Mouse (Mus musculus): ENCODE data around the gene Znrd1as. TPM values are rescaled to one million over a fixed set of nuclear protein-coding genes. Genes with fewer than 3 reads are reported as not detected.

Znrd1as gene
- total and polyA plus RNA-seq, 3 experiments: 1.8 to 2.8 TPM; not detected in 1

- no peaks in the 10 kb centered on the region for H3K36me3 ChIP-seq (ENCODE audit: control insufficient read depth in 1 of 2, insufficient read depth in 2 of 2, low read length in 2 of 2)
- no peaks in the 10 kb centered on the region for H3K9me3 ChIP-seq (replicated peaks; ENCODE audit: insufficient read depth, low read length)
- no peak for DNase-seq (ENCODE audit: low read depth, low spot score)
- H3K4me1 ChIP-seq (ENCODE audit: control insufficient read depth in 1 of 2, insufficient read depth in 2 of 2, low read length in 2 of 2): no peaks in the 10 kb centered on the region
- H3K27me3 ChIP-seq (ENCODE audit: control insufficient read depth in 1 of 2, insufficient read depth in 2 of 2, low read length in 2 of 2): peaks cover 0 to 7% of the 10 kb centered on the region in 2 experiments
- H3K9ac ChIP-seq (ENCODE audit: control insufficient read depth, low read depth, low read length, poor library complexity, severe bottlenecking): no peak overlapping the region
- no peak overlapping the region for H3K27ac ChIP-seq (ENCODE audit: control insufficient read depth, low read depth, low read length)
- no peaks in the 10 kb centered on the region for H3K79me2 ChIP-seq (ENCODE audit: control insufficient read depth, insufficient read depth, low read length, poor library complexity)
- no peak for TF ChIP-seq SIN3A (IDR thresholded peaks at IDR 0.05; ENCODE audit: low read length)
- TF ChIP-seq CHD1 (IDR thresholded peaks at IDR 0.05; ENCODE audit: low read depth, low read length): no peak
- no peak overlapping the region for H3K4me3 ChIP-seq (ENCODE audit: control insufficient read depth in 1 of 2, insufficient read depth in 1 of 2, low read depth in 2 of 2, low read length in 2 of 2)
These were observed 53.7 kb downstream of the Znrd1as start for GRCm38 (mm10) chr17:37012141-37012540.

Other genes with a start within 250 kb of the Znrd1as start
- gene H2-M10.5, start 185.7 kb upstream of the Znrd1as start, total RNA-seq (2012; rRNA removed): not detected in 2 replicates
- not detected for gene H2-M10.5, start 185.7 kb upstream of the Znrd1as start, polyA plus RNA-seq (2012; ENCODE audit: insufficient read depth in 1 of 2, insufficient read length in 2 of 2, low read depth in 1 of 2, low replicate concordance in 2 of 2, missing spikeins in 1 of 2)
- not detected in 2 replicates for gene H2-M10.6, start 146.4 kb upstream of the Znrd1as start, total RNA-seq (2012; rRNA removed)
- not detected for gene H2-M10.6, start 146.4 kb upstream of the Znrd1as start, polyA plus RNA-seq (2012; ENCODE audit: insufficient read depth in 1 of 2, insufficient read length in 2 of 2, low read depth in 1 of 2, low replicate concordance in 2 of 2, missing spikeins in 1 of 2)
- gene Trim26, start 121.5 kb upstream of the Znrd1as start, total RNA-seq (2012; rRNA removed): 4.9 and 5.6 TPM in 2 replicates
- 10 to 100 TPM in 1 of 2 experiments, not detected in 1; 12.4 TPM for gene Trim26, start 121.5 kb upstream of the Znrd1as start, polyA plus RNA-seq (2012; ENCODE audit: insufficient read depth in 1 of 2, insufficient read length in 2 of 2, low read depth in 1 of 2, low replicate concordance in 2 of 2, missing spikeins in 1 of 2)
- not detected in 2 replicates for gene Trim15, start 91.4 kb upstream of the Znrd1as start, total RNA-seq (2012; rRNA removed)
- under 1 TPM in 1 of 2 experiments, not detected in 1; 0.07 TPM for gene Trim15, start 91.4 kb upstream of the Znrd1as start, polyA plus RNA-seq (2012; ENCODE audit: insufficient read depth in 1 of 2, insufficient read length in 2 of 2, low read depth in 1 of 2, low replicate concordance in 2 of 2, missing spikeins in 1 of 2)
- gene Trim10, start 89.0 kb upstream of the Znrd1as start, total RNA-seq (2012; rRNA removed): 20.6 and 30.2 TPM in 2 replicates
- gene Trim10, start 89.0 kb upstream of the Znrd1as start, polyA plus RNA-seq (2012; ENCODE audit: insufficient read depth in 1 of 2, insufficient read length in 2 of 2, low read depth in 1 of 2, low replicate concordance in 2 of 2, missing spikeins in 1 of 2): 10 to 100 TPM in 1 of 2 experiments, not detected in 1; 30.4 TPM
- gene Trim40, start 68.5 kb upstream of the Znrd1as start, total RNA-seq (2012; rRNA removed): 0.04 TPM in 1 of 2 replicates, not detected in the other
- gene Trim40, start 68.5 kb upstream of the Znrd1as start, polyA plus RNA-seq (2012; ENCODE audit: insufficient read depth in 1 of 2, insufficient read length in 2 of 2, low read depth in 1 of 2, low replicate concordance in 2 of 2, missing spikeins in 1 of 2): under 1 TPM in 1 of 2 experiments, not detected in 1; 0.04 TPM
- not detected in 2 replicates for gene Trim31, start 60.5 kb upstream of the Znrd1as start, total RNA-seq (2012; rRNA removed)
- gene Trim31, start 60.5 kb upstream of the Znrd1as start, polyA plus RNA-seq (2012; ENCODE audit: insufficient read depth in 1 of 2, insufficient read length in 2 of 2, low read depth in 1 of 2, low replicate concordance in 2 of 2, missing spikeins in 1 of 2): not detected
- not detected in 2 replicates for gene Rnf39, start 15.7 kb upstream of the Znrd1as start, total RNA-seq (2012; rRNA removed)
- gene Rnf39, start 15.7 kb upstream of the Znrd1as start, polyA plus RNA-seq (2012; ENCODE audit: insufficient read depth in 1 of 2, insufficient read length in 2 of 2, low read depth in 1 of 2, low replicate concordance in 2 of 2, missing spikeins in 1 of 2): under 1 TPM in 1 of 2 experiments, not detected in 1; 0.18 TPM
- gene Ppp1r11, start 6.9 kb upstream of the Znrd1as start, total RNA-seq (2012; rRNA removed): 128 and 138 TPM in 2 replicates
- 100 to 1,000 TPM in 1 of 2 experiments, not detected in 1; 146 TPM for gene Ppp1r11, start 6.9 kb upstream of the Znrd1as start, polyA plus RNA-seq (2012; ENCODE audit: insufficient read depth in 1 of 2, insufficient read length in 2 of 2, low read depth in 1 of 2, low replicate concordance in 2 of 2, missing spikeins in 1 of 2)
- 20.5 and 26.4 TPM in 2 replicates for gene Znrd1, start within 50 bp of the Znrd1as start, total RNA-seq (2012; rRNA removed)
- gene Znrd1, start within 50 bp of the Znrd1as start, polyA plus RNA-seq (2012; ENCODE audit: insufficient read depth in 1 of 2, insufficient read length in 2 of 2, low read depth in 1 of 2, low replicate concordance in 2 of 2, missing spikeins in 1 of 2): 10 to 100 TPM in 1 of 2 experiments, not detected in 1; 38.2 TPM
- gene 2410137M14Rik, start 22.6 kb downstream of the Znrd1as start, total RNA-seq (2012; rRNA removed): not detected in 2 replicates
- not detected for gene 2410137M14Rik, start 22.6 kb downstream of the Znrd1as start, polyA plus RNA-seq (2012; ENCODE audit: insufficient read depth in 1 of 2, insufficient read length in 2 of 2, low read depth in 1 of 2, low replicate concordance in 2 of 2, missing spikeins in 1 of 2)
- not detected in 2 replicates for gene H2-M5, start 30.9 kb downstream of the Znrd1as start, total RNA-seq (2012; rRNA removed)
- not detected for gene H2-M5, start 30.9 kb downstream of the Znrd1as start, polyA plus RNA-seq (2012; ENCODE audit: insufficient read depth in 1 of 2, insufficient read length in 2 of 2, low read depth in 1 of 2, low replicate concordance in 2 of 2, missing spikeins in 1 of 2)
- gene Zfp57, start 42.6 kb downstream of the Znrd1as start, total RNA-seq (2012; rRNA removed): not detected in 2 replicates
- gene Zfp57, start 42.6 kb downstream of the Znrd1as start, polyA plus RNA-seq (2012; ENCODE audit: insufficient read depth in 1 of 2, insufficient read length in 2 of 2, low read depth in 1 of 2, low replicate concordance in 2 of 2, missing spikeins in 1 of 2): not detected
- not detected in 2 replicates for gene Mog, start 64.8 kb downstream of the Znrd1as start, total RNA-seq (2012; rRNA removed)
- gene Mog, start 64.8 kb downstream of the Znrd1as start, polyA plus RNA-seq (2012; ENCODE audit: insufficient read depth in 1 of 2, insufficient read length in 2 of 2, low read depth in 1 of 2, low replicate concordance in 2 of 2, missing spikeins in 1 of 2): not detected
- gene Gabbr1, start 87.4 kb downstream of the Znrd1as start, total RNA-seq (2012; rRNA removed): 1.5 and 2.2 TPM in 2 replicates
- gene Gabbr1, start 87.4 kb downstream of the Znrd1as start, polyA plus RNA-seq (2012; ENCODE audit: insufficient read depth in 1 of 2, insufficient read length in 2 of 2, low read depth in 1 of 2, low replicate concordance in 2 of 2, missing spikeins in 1 of 2): 10 to 100 TPM in 1 of 2 experiments, not detected in 1; 14.6 TPM
- 0.08 TPM in 1 of 2 replicates, not detected in the other for gene Olfr90, start 129.9 kb downstream of the Znrd1as start, total RNA-seq (2012; rRNA removed)
- under 1 TPM in 1 of 2 experiments, not detected in 1; 0.08 TPM for gene Olfr90, start 129.9 kb downstream of the Znrd1as start, polyA plus RNA-seq (2012; ENCODE audit: insufficient read depth in 1 of 2, insufficient read length in 2 of 2, low read depth in 1 of 2, low replicate concordance in 2 of 2, missing spikeins in 1 of 2)
- not detected in 2 replicates for gene Olfr91, start 139.7 kb downstream of the Znrd1as start, total RNA-seq (2012; rRNA removed)
- gene Olfr91, start 139.7 kb downstream of the Znrd1as start, polyA plus RNA-seq (2012; ENCODE audit: insufficient read depth in 1 of 2, insufficient read length in 2 of 2, low read depth in 1 of 2, low replicate concordance in 2 of 2, missing spikeins in 1 of 2): not detected
- not detected in 2 replicates for gene Olfr92, start 161.5 kb downstream of the Znrd1as start, total RNA-seq (2012; rRNA removed)
- not detected for gene Olfr92, start 161.5 kb downstream of the Znrd1as start, polyA plus RNA-seq (2012; ENCODE audit: insufficient read depth in 1 of 2, insufficient read length in 2 of 2, low read depth in 1 of 2, low replicate concordance in 2 of 2, missing spikeins in 1 of 2)
- gene Olfr93, start 202.9 kb downstream of the Znrd1as start, total RNA-seq (2012; rRNA removed): not detected in 2 replicates
- gene Olfr93, start 202.9 kb downstream of the Znrd1as start, polyA plus RNA-seq (2012; ENCODE audit: insufficient read depth in 1 of 2, insufficient read length in 2 of 2, low read depth in 1 of 2, low replicate concordance in 2 of 2, missing spikeins in 1 of 2): not detected
- gene Ubd, start 235.3 kb downstream of the Znrd1as start, total RNA-seq (2012; rRNA removed): not detected in 2 replicates
- not detected for gene Ubd, start 235.3 kb downstream of the Znrd1as start, polyA plus RNA-seq (2012; ENCODE audit: insufficient read depth in 1 of 2, insufficient read length in 2 of 2, low read depth in 1 of 2, low replicate concordance in 2 of 2, missing spikeins in 1 of 2)
- not detected in 2 replicates for gene Olfr94, start 242.4 kb downstream of the Znrd1as start, total RNA-seq (2012; rRNA removed)
- not detected for gene Olfr94, start 242.4 kb downstream of the Znrd1as start, polyA plus RNA-seq (2012; ENCODE audit: insufficient read depth in 1 of 2, insufficient read length in 2 of 2, low read depth in 1 of 2, low replicate concordance in 2 of 2, missing spikeins in 1 of 2)

Measured in MEL (cell line).